Mouse (Mus musculus) gastrocnemius, postnatal 4 days (tissue): ENCODE results near the gene Taf1b. TPM values are rescaled to one million over a fixed set of nuclear protein-coding genes. Genes with fewer than 3 reads are reported as not detected.

Experiments used
- DNase-seq, 2 experiments: peaks; one replicate each; pipeline ENCODE4 v3.0.0; 2021 to 2022; ENCODE audit warnings: low spot score in 2 of 2, mixed read lengths in 2 of 2
- total RNA-seq, 2 experiments: library from RNA; stranded (reverse); gene quantifications; 2 replicates each; pipeline ENCODE4 v1.2.3; 2021

Gene Taf1b
- total RNA-seq, 2 experiments from 2014 or later = 12.7 to 12.9 TPM

DNA sequence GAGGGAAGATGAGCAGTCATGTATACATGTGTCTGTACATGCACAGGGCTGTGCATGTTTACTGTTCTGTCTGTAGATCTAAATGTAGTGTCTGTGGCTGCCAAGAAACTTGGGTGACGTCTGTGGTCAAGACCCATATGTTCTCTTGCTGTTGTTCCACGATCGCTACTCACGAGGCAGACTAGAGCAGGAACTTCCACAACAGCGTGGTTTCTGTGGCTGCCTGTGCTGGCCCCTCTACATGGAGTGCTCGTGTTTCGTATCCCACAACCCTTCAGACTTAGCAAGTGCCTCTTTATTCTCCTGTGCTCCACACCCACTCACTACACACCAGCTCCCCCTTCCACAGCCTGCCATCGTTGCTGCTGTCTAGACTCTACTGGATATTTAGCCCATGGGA, 49.5 kb downstream of the Taf1b start:
- no peak for DNase-seq

DNA sequence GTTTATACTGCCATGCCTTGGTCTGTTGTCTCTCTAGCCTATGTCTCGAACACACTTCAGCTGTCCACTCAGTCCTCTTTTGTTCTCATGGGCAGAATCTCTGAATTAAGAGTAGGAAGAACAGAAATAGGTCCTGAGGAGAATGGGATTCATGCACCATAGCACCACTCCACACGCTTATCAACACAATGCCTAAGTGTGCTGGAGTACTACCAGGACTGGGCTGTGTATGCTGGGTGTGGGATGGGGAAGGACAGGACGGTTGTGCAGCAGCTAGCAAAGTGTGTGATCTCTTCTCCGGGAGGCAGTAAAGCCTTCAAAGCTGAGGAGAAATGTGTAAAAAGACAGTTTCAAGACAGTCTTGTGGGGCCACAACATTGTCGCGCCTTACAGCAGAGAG, 50.7 kb downstream of the Taf1b start:
- DNase-seq = no peak

DNA sequence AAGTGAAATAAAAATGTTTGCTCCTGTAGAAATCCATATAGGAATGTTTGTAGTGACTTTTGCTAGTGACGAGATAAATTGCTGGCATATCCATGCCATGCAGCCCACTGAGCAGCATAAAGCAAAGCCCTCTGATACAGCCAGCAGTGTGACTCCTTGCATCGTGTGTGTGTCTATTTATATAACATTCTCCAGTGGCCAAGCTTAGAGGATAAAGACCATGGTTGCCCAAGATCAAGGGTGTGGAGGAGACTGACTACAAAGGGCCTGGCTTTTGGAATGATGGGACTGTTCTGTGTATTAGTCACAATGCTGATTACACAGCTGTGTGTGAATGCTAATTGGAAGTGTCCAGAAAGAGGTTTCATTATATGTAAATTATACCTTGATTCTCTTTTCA, 54.4 kb downstream of the Taf1b start:
- no peak for DNase-seq

DNA sequence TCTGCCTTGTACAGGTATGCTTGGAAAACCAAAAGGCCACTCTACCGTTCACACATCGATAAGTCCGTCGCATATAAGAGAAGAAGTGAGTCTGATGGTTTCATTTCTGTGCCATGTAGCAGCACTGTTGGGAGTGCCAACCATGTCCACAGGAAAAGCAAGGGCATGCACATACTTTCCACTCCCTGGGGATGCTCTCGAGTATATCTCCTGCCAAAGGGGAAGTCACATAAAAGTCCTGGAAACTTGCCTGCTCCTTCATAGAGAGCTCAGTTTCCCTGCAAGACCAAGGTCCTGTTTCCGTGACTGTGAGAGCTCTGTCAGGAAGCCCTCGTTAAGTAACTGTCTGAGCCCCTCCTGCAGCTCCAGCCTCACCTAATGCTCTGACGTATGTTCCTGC, 57.8 kb downstream of the Taf1b start:
- DNase-seq = no peak

DNA sequence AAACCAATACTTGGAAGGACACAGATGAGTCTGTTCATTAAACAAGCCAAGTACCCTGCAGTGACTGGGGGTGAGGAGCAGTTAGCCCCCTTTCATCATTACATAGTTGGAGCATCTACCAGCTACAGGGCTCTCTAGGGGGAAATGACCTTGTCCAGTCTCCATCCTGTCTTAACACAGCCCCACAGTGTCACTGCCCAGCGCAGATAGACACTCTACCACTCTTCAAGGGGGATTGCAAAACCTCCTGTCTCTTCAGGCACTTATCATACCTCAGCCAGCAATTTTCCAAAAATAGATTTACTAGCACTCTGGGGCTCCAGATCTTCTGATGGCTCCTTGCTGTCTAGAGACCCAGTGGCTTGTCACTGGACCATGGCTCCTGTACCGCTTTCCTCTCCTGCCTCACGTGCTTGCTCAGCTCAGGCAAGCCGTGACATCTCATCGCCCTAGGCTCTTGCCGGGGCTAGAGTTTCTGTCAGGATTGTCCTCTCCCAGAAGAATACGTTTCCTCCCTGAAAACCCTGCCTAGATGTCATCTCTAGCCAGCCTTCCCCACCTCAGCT, 65.3 kb downstream of the Taf1b start:
- no peak for DNase-seq

DNA sequence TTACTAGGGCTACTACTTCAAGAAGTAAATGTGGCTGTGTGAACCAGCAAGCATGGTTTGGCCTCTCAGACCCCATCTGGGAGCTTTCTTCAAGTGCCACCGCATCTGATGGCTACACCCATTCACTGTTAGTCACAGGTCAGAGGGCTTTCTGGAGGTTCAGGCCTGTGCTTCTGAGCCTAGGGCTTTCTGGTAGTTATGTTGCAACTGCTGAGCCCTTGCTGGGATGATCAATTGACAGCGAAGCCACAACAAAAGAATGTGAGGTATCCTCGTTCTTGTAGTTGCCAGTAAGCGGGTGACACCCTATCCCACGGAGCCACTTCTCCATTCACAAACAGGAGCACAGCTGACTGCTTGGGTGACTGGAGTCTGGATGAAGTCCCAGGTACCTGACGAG, 67.2 kb downstream of the Taf1b start:
- DNase-seq = no peak

DNA sequence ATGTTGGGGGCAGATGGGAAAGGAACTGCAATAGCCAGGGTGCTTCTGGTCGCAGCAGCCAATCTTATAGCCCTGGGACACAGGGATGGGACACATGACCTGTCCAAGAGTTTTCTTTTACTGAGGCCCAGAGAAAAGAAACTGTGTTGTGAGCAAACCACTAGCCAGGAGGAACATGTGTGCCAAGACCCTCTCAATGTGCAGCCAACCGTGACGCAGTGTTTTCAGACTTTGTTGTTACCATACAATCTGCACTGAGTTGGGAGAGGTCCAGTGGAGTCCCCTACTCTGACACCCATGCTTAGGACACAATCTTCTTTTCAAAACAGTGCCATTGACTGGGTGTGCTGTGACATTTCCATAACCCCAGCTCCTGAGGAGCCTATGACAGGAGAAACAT, 69.4 kb downstream of the Taf1b start:
- no peak for DNase-seq

DNA sequence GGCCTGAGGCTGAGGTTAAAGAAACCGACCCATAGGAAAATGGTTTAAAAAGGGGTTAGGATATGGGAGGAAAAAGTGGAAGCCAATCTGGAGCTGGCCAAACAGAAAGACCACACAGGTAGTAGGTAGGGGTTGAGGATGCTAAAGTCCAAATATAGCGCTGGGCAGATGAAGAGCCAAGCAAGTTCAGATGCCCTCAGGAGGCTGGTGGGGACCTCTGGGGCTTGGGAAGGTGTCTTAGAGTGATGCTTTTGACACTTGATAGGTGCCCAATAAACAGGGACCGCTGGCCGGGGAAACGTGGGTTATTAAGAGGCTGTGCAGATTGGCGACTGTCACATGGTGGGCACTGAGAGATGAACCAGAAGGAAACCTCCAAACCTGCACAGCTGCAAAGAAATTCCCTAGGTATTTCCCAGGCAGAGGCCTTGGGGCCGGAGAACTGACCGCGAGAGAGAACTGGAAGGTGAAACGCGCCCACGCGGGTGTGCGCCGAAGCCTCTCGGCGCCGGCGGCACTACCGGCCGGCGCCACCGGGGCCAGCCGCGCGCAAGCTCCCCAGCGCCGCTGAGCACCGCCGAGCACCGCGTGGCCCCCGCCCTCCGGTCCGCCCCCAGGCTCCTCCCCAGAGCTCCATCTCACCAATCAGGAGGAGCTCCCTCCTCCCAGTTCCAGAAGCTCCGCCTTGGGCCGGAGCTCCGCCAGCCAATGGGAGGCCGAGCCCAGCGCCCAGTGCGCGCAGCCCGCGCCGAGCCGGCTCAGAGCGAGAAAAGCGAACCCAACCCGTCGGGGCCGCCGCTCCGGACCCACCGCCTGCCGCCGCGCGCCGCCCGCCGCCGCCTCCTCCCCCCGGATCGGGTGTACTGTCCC, 73.6 kb downstream of the Taf1b start, which contains the start of gene Grhl1:
TSS of gene Grhl1 (plus strand) at position 761 of the 870 bp plus-strand sequence.
- peak; percentile 89 to 92 for DNase-seq

DNA sequence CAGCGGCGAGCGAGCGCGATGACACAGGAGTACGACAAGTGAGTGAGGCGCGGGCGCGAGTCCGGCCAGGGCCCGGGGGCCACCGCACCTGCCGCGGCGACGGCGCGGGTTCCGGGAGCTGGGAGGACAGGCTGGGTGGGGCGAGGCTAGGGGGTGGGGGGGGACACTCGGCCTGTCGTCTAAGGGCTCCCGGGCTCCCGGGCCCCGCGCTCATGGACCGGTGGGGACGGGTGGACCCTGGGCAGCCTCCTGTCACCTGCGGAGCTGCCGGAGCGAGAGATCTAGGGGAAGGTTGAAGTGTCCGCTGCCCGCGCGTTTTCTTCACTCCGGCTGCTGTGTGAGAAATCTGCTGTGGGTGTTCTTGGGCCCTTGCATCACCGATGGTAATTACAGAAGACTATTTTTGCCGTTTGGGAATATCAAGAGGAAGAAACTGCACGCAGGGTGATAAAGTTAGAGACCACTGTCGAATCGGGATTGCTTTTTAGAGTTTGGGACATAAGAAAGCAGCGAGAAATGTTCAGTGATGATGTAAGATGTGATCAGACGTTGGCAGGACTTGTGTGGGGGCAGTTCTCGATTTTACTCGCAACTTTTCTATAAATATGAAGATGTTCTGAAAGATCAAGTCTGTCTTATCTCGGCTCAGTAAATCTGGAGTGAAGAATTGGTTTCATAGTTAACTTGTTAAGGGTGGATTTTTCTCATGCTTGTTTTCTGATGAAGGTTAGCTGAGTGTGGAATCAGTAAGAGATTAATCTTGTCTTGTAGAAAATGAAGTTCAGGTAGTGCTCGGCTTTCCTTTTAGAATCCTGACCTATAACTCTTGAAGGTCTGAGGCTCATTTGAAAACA, 74.5 kb downstream of the Taf1b start:
- DNase-seq = no peak

DNA sequence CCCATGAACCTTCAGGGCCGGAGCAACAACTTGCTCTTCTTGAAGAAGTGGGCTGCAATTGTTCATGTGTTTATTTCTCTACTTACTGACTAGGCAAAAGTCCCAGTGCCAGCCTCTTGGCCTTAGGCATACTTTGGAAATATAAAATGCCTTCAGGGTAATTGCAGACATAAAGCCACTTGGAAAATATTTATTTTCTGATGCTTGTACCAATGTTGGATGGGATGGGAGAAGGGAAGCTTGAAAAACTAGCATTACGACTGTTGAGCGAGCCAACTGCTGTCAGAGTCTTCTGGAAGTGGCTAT, 75.1 kb downstream of the Taf1b start:
- no peak for DNase-seq

DNA sequence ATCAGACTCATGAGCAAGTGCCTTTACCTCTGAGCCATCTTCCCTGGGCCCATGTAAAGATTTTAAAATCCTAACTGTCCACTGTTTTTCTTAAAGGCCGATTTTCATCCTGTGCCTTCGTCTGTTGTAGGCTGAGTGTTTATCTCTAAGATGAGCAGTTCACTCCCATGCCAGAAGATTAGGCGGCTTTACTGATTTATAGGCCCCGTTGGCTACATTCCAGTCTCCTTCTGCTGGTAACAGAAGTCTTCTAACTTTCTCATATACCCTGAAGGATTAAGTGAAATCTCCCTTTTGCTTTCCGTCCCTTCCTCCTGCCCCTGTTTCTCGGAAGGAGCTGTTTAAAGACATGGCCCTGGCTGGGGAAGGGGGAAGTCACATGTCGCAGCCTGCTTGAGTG, 76.7 kb downstream of the Taf1b start:
- DNase-seq = no peak

DNA sequence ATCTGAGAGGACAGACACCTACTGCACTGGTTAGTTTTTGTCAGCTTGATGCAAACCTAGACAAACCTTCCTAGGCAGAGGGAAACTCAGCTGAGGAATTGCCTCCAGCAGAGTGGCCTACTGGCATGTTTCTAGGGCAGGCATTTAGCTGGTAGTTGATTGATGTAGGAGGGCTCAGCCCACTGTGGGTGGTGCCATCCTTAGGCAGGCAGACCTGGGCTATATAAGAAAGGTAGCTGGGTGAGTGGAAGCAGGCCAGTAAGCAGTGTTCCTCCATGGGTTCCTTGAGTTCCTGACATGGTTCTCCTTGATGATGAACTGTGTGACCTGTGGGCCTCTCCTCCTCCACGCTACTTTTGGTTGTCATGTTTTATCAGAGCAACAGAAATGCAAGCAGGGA, 82.3 kb downstream of the Taf1b start:
- DNase-seq = no peak

DNA sequence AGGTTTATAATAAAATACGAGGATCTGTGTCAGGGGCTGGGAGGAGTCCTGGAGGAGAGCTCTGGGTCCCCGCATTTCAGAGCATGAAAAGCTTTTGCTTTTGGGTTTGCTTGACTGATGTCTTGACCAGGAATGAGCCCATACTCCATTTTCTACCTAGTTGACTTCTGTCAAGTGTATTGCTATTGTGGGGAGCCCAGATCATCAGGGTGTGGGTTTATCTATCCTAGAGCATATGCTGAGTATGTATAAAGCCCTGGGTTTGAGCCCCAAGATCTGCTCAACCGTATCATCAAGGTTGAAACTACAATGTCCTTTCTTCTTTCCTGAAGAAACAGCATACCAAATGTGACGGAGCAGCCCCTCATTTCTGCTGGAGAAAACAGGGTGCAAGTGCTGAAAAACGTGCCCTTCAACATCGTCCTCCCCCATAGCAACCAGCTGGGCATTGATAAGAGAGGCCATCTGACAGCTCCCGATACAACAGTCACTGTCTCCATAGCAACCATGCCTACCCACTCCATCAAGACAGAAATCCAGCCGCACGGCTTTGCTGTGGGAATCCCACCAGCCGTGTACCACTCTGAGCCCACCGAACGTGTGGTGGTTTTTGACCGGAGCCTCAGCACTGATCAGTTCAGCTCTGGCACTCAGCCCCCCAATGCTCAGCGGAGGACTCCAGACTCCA, 83.0 kb downstream of the Taf1b start:
- no peak for DNase-seq

DNA sequence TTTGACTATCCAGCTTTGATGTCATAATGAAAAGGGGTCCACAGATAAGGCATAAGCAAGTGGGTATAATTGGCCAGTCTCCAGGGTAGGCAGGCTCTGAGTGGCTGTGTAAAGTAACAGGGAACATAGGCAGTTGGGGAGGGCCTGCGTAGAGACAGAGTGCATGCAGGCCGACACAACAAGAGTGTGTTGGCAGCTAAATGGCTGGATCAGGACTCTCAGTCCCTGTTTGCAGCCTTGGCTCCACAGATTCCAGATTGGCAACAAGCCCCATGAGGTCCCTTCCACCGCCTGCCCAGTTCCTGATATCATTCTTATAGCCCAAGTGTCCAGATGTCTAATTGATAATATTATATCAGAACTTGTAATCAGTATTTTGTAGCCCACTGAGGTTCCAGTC, 85.5 kb downstream of the Taf1b start:
- DNase-seq = no peak

DNA sequence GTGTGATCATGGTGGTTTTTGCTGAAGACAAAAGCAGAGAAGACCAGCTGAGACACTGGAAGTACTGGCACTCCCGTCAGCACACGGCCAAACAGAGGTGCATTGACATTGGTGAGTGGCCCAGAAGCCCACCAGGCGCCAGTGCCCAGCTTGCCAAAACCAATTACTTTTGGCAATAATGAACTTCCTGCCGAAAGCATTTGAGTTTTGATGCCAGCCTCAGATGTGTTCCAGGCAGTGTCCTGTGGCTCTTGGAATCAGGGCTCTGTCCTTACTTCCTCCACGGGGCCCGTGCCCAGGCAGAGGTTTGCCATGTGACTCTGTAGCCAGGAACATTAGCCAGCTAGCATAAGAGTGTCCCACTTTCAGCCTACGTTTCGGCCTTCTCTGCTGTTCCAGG, 86.7 kb downstream of the Taf1b start:
- no peak for DNase-seq

DNA sequence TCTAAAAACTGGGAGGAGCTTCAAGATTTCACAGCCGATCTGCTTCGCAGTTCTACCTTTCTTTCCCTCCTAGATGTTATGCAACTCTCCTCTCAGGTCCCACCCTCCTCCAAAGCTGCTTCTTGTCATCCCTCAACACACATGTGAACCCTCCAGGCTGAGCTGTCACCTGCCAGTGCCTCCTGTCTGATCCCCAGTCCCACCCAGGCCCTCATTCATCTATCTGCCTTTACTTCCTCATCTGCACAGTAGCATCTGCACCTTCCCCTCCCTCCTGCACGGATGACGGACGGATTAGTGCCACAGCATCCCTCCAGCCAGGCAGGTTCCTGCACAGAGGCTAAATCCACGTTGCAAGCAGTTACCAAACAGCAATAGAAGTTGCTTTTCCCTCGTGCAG, 88.0 kb downstream of the Taf1b start:
- no peak for DNase-seq

DNA sequence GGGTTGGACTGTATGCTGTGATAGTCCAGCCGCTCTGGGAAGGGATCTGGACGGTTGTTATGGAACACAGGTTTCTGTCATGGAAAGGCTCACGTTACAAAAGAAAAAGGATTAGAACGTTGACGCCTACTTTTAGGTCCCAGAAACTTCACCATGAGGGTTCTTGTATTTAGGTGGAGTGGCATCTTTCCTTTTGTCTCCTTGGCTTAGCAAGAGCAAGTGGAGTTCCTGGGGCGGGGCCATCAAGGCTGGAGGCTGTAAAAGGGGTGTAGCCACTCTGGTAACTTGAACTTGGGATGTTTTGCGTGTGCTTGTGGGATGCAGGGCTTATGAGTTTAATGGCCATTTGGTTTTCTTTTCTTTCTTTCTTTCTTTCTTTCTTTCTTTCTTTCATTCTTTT, 92.2 kb downstream of the Taf1b start:
- no peak for DNase-seq

DNA sequence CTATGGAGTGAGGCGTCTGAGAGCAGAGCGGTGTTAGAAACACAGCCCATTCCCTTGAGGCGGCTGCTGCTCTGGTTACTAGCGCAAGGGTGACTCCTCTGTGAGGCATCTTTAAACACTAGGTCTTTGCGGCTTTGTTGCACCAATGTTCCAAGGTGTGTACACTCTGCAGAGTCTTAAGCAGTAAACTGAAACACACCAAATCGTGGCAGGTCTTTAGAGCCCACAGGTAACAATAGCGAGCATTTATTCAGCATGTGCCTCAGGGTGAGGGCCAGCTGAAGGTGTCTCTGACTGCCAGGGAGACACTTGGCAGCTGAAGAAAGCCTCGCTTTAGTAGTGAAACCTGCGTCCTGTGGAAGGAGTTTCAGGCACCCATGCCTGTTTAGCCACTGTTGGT, 93.9 kb downstream of the Taf1b start:
- DNase-seq = no peak

DNA sequence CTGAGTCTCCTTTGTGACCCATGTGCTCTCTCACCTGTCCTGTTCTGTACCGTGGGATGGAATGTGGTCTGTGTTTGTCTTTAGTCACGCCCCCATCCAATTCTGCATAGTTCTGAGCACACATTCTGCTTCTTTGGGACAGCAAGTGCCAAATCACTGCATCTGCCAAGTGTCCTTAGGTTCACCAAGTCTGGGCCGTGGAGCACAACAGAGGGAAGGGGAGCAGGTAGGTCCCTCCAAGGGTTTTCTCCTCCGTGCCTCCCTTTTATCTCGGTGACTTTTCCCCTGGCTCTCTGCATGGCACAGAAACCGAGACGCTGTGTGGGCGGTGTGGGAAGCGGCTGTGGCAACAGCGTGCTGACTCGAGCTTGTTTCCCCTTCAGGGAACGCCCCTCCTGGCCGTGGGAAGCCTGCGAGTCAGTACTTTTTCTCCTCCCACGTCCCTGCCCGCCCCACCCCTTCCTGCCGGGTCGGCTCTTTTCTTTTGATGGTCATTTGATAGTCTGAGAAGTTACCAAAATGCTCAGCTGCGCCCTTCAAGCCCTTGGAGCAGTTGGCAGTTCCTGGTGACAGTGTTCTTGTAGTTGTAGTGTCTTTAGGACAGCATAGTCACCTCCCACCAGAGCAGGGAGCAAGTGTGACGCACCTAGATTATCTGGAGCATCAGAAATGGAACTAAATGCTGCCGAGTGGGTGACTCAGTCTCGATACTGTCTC, 95.0 kb downstream of the Taf1b start:
- peak in 1 of 2 experiments; percentile 61 for DNase-seq

DNA sequence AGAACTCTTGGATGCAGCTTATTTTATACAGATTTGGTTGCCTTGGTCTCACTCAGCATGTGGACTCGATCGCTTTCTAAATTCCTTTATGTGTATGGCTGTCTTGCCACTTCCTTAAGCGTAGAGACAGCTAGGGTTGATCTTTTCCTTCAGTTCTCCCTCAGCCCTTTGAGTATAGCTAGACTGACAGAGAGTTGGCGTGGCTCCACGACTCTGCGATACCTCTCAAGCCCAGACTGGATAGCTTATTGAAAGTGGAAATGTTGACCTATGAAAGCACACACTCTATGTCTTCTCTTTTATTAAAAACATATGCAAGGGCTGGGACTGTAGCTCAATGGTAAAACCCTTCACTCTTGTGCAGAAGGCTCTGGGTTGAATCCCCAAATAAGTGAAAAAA, 99.2 kb downstream of the Taf1b start:
- DNase-seq = no peak

DNA sequence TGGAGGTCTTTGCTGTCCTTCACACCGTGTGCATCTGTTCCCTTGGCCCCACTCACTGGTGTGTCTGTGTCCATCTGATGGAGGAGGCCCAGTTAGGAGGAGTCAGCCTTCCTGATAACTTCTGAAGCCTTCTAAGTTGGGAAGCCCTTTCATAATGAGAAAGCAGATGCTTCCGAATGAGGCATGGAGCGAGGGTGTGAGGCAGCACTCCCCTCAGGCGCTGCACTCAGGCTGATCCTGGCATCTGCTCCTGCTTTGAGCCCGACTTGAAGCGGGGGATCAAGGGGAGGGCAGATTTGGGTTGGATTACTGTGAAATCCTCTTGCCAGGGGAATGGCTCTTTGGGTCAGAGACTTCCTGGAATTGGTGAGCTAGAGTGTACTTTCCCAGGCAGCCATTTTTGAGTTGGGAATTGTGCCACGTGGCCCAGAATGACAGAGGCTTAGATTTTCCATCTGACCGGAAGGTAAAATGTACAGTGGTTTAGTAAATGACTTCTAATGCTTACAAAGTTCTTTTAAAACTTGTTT, 101.3 kb downstream of the Taf1b start:
- no peak for DNase-seq
